Comparison of ENCODE assay signal across 8 mouse cellular contexts in the genomic region with DNA sequence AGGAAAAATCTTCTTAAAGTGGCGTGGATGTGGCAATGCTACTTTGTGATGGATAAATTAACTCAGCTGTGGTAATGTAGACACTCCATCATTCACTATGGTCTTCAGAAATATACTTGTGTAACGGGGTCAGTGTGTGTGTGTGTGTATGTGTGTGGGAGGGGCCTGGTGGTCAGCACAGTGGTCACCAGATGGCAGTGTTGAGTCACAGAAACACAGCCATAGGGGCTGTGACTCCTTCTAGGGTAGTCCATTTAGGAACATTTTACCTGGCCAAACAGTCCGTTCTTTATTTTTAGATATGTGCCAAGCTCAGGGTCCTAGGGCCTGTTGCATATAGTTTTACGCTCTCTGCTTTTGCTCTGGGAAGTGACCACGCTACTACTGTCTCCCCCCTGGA.
DNase-seq lines count a peak whose midpoint lies in the region; ATAC-seq and TF ChIP-seq lines count a peak whose summit lies in the region.

No protein-coding gene starts in this region.

- H3K27me3 ChIP-seq in midbrain, embryonic 11.5 days (ENCODE audit: control insufficient read depth, insufficient read depth, low read length): no peaks in the 10 kb centered on the region
- no peaks in the 10 kb centered on the region for H3K27me3 ChIP-seq in midbrain, embryonic 13.5 days

- TF ChIP-seq POLR2A in bone marrow, adult 2 months (IDR thresholded peaks at IDR 0.05; ENCODE audit: borderline replicate concordance, control insufficient read depth, low read depth, low read length): no peak

- no peak for ATAC-seq in midbrain, embryonic 11.5 days (ENCODE audit: low FRiP score)
- ATAC-seq in midbrain, embryonic 13.5 days: no peak
- ATAC-seq in megakaryocyte, adult 5-6 weeks (ENCODE audit: poor library complexity, severe bottlenecking): no peak

- no peak overlapping the region for H3K27ac ChIP-seq in midbrain, embryonic 11.5 days (ENCODE audit: low read depth, low read length)
- H3K27ac ChIP-seq in midbrain, embryonic 13.5 days: no peak overlapping the region
- no peak overlapping the region for H3K27ac ChIP-seq in bone marrow, adult 2 months (ENCODE audit: control insufficient read depth, insufficient read depth, low read depth, low read length, poor library complexity)

- H3K36me3 ChIP-seq in midbrain, embryonic 11.5 days (ENCODE audit: control insufficient read depth, insufficient read depth, low read length): no peaks in the 10 kb centered on the region
- H3K36me3 ChIP-seq in midbrain, embryonic 13.5 days: no peaks in the 10 kb centered on the region

- no peak overlapping the region for H3K9ac ChIP-seq in midbrain, embryonic 11.5 days (ENCODE audit: low read length)
- H3K9ac ChIP-seq in midbrain, embryonic 13.5 days (replicated peaks): no peak overlapping the region

- 75% methylated on average over 5 of the region's 5 CpGs for WGBS in midbrain, embryonic 11.5 days
- WGBS in midbrain, embryonic 13.5 days: 72% methylated on average over 5 of the region's 5 CpGs
- 80% methylated on average over 5 of the region's 5 CpGs for WGBS in bone marrow, adult 2 months

- H3K4me1 ChIP-seq in midbrain, embryonic 11.5 days (ENCODE audit: control insufficient read depth, insufficient read depth, low read length): no peaks in the 10 kb centered on the region
- 0 out of 2 replicates have a peak, but pooled peaks cover under 1% of the 10 kb centered on the region for H3K4me1 ChIP-seq in midbrain, embryonic 13.5 days (replicated peaks)
- no peaks in the 10 kb centered on the region; the same call in 1 of the 2 replicates for H3K4me1 ChIP-seq in bone marrow, adult 2 months (ENCODE audit: control insufficient read depth, insufficient read depth, low read length)

- DNase-seq in gastrocnemius, adult 18-20 months (ENCODE audit: low spot score): peak; percentile 7
- DNase-seq in gastrocnemius, postnatal 25 days: no peak
- DNase-seq in midbrain, embryonic 11.5 days (ENCODE audit: low spot score, missing footprints): peak; percentile 89
- peak; percentile 18 for DNase-seq in hindlimb bud, embryonic 11.5 days (ENCODE audit: extremely low spot score, low read depth, low spot score)
- DNase-seq in retina, postnatal 7 days (ENCODE audit: low read depth, low spot score): peak; percentile 24

- no peaks in the 10 kb centered on the region for H3K9me3 ChIP-seq in midbrain, embryonic 11.5 days (ENCODE audit: control insufficient read depth, low read length)
- H3K9me3 ChIP-seq in midbrain, embryonic 13.5 days: no peaks in the 10 kb centered on the region

- no peak overlapping the region for H3K4me3 ChIP-seq in midbrain, embryonic 11.5 days (ENCODE audit: low read depth, low read length)
- no peak overlapping the region for H3K4me3 ChIP-seq in midbrain, embryonic 13.5 days (replicated peaks)
- no peak overlapping the region for H3K4me3 ChIP-seq in bone marrow, adult 2 months (replicated peaks; ENCODE audit: control insufficient read depth, low read depth, low read length)

- no peak overlapping the region for H3K4me2 ChIP-seq in midbrain, embryonic 11.5 days
- no peak overlapping the region for H3K4me2 ChIP-seq in midbrain, embryonic 13.5 days (replicated peaks)

- peak; percentile 12; the same call in 1 of the 2 replicates for TF ChIP-seq CTCF in bone marrow, adult 2 months (IDR thresholded peaks at IDR 0.05; ENCODE audit: control insufficient read depth, insufficient read depth, low read length)
